Mouse (Mus musculus): ENCODE measurements around the gene Ogdh. TPM values are rescaled to one million over a fixed set of nuclear protein-coding genes. Genes with fewer than 3 reads are reported as not detected.
"Not testable (repeated sequence)": the region's sequence is repeated elsewhere in the genome, so short reads cannot be mapped to it uniquely, and the experiment has no call there.

The Ogdh gene
- polyA plus RNA-seq, 1 experiment from 2014 or later, result 187 TPM

- WGBS, result 92% methylated on average over 11 of the region's 11 CpGs
Measured at GRCm38 (mm10) chr11:6348681-6349200, 57.3 kb downstream of the Ogdh start.

GRCm38 (mm10) chr11:6349586-6349985 lies 58.2 kb downstream of the Ogdh start:
- 92% methylated on average over 5 of the region's 5 CpGs for WGBS
- DNase-seq (ENCODE audit: low spot score), result no peak
- Histone ChIP-seq H3K27me3 (ENCODE audit: insufficient read depth, poor library complexity, severe bottlenecking) (no peaks in the 10 kb centered on the region), H3K27ac (no peak overlapping the region), H3K4me1 (no peaks in the 10 kb centered on the region), H3K4me3 (no peak overlapping the region), H3K9me3 (no peaks in the 10 kb centered on the region), H3K36me3 (peaks cover 94% of the 10 kb centered on the region)

More at GRCm38 (mm10) chr11:6348681-6349200, 57.3 kb downstream of the Ogdh start:
- no peaks in the 10 kb centered on the region for H3K9me3 ChIP-seq
- no peak overlapping the region for H3K4me3 ChIP-seq
- H3K27ac ChIP-seq, result no peak overlapping the region
- no peaks in the 10 kb centered on the region for H3K4me1 ChIP-seq
- H3K36me3 ChIP-seq, result peaks cover 94% of the 10 kb centered on the region
- DNase-seq (ENCODE audit: low spot score), result no peak
- no peaks in the 10 kb centered on the region for H3K27me3 ChIP-seq (ENCODE audit: insufficient read depth, poor library complexity, severe bottlenecking)

- H3K27me3 ChIP-seq (ENCODE audit: insufficient read depth, poor library complexity, severe bottlenecking), result no peaks in the 10 kb centered on the region
- DNase-seq (ENCODE audit: low spot score), result no peak
- H3K36me3 ChIP-seq, result peaks cover 71% of the 10 kb centered on the region
- no peaks in the 10 kb centered on the region for H3K4me1 ChIP-seq
- H3K9me3 ChIP-seq, result no peaks in the 10 kb centered on the region
- H3K27ac ChIP-seq, result no peak overlapping the region
- H3K4me3 ChIP-seq, result no peak overlapping the region
- 89% methylated on average over 4 of the region's 4 CpGs for WGBS
Measured at GRCm38 (mm10) chr11:6355106-6355505, 63.7 kb downstream of the Ogdh start.

GRCm38 (mm10) chr11:6364581-6365275 lies 73.3 kb downstream of the Ogdh start:
- no peak for DNase-seq (ENCODE audit: low spot score)
- Histone ChIP-seq H3K4me1 (no peaks in the 10 kb centered on the region), H3K9me3 (no peaks in the 10 kb centered on the region), H3K36me3 (no peaks in the 10 kb centered on the region), H3K27me3 (ENCODE audit: insufficient read depth, poor library complexity, severe bottlenecking) (no peaks in the 10 kb centered on the region), H3K27ac (no peak overlapping the region), H3K4me3 (no peak overlapping the region)
- 88% methylated on average over 9 of the region's 9 CpGs for WGBS

- Histone ChIP-seq H3K36me3 (no peaks in the 10 kb centered on the region), H3K4me1 (no peaks in the 10 kb centered on the region), H3K4me3 (no peak overlapping the region), H3K27ac (peak overlapping the region; percentile 67; the same call in 1 of the 2 replicates), H3K9me3 (no peaks in the 10 kb centered on the region), H3K27me3 (ENCODE audit: insufficient read depth, poor library complexity, severe bottlenecking) (no peaks in the 10 kb centered on the region)
- peak; percentile 92 for DNase-seq (ENCODE audit: low spot score)
- WGBS, result 18% methylated on average over 11 of the region's 11 CpGs
Measured at GRCm38 (mm10) chr11:6365885-6366284, 74.5 kb downstream of the Ogdh start.

- Histone ChIP-seq H3K4me3 (no peak overlapping the region), H3K4me1 (no peaks in the 10 kb centered on the region), H3K36me3 (no peaks in the 10 kb centered on the region), H3K27ac (peak overlapping the region; percentile 67; the same call in 1 of the 2 replicates), H3K27me3 (ENCODE audit: insufficient read depth, poor library complexity, severe bottlenecking) (no peaks in the 10 kb centered on the region), H3K9me3 (no peaks in the 10 kb centered on the region)
- 74% methylated on average over 6 of the region's 6 CpGs for WGBS
- DNase-seq (ENCODE audit: low spot score), result no peak
Measured at GRCm38 (mm10) chr11:6366434-6366833, 75.0 kb downstream of the Ogdh start.

- DNase-seq (ENCODE audit: low spot score), result no peak
Measured at GRCm38 (mm10) chr11:6367156-6367555, 75.7 kb downstream of the Ogdh start.

GRCm38 (mm10) chr11:6367986-6368385 lies 76.6 kb downstream of the Ogdh start:
- WGBS, result 85% methylated on average over 5 of the region's 5 CpGs
- H3K4me1 ChIP-seq; H3K4me3 ChIP-seq; H3K27me3 ChIP-seq (ENCODE audit: insufficient read depth, poor library complexity, severe bottlenecking); DNase-seq (ENCODE audit: low spot score); H3K36me3 ChIP-seq; H3K27ac ChIP-seq; H3K9me3 ChIP-seq: not testable (repeated sequence)

More at GRCm38 (mm10) chr11:6367156-6367555, 75.7 kb downstream of the Ogdh start:
- no peaks in the 10 kb centered on the region for H3K9me3 ChIP-seq
- H3K4me3 ChIP-seq, result no peak overlapping the region
- H3K27ac ChIP-seq, result no peak overlapping the region
- 75% methylated on average over 4 of the region's 4 CpGs for WGBS
- no peaks in the 10 kb centered on the region for H3K4me1 ChIP-seq
- no peaks in the 10 kb centered on the region for H3K27me3 ChIP-seq (ENCODE audit: insufficient read depth, poor library complexity, severe bottlenecking)
- no peaks in the 10 kb centered on the region for H3K36me3 ChIP-seq

- Histone ChIP-seq H3K27ac (no peak overlapping the region), H3K4me3 (no peak overlapping the region), H3K36me3 (no peaks in the 10 kb centered on the region), H3K27me3 (ENCODE audit: insufficient read depth, poor library complexity, severe bottlenecking) (no peaks in the 10 kb centered on the region), H3K4me1 (no peaks in the 10 kb centered on the region), H3K9me3 (no peaks in the 10 kb centered on the region)
- 85% methylated on average over 11 of the region's 11 CpGs for WGBS
- no peak for DNase-seq (ENCODE audit: low spot score)
Measured at GRCm38 (mm10) chr11:6371376-6372155, 80.1 kb downstream of the Ogdh start.

GRCm38 (mm10) chr11:6372784-6373183 lies 81.4 kb downstream of the Ogdh start:
- Histone ChIP-seq H3K27me3 (ENCODE audit: insufficient read depth, poor library complexity, severe bottlenecking) (no peaks in the 10 kb centered on the region), H3K36me3 (no peaks in the 10 kb centered on the region), H3K4me1 (no peaks in the 10 kb centered on the region), H3K4me3 (no peak overlapping the region), H3K9me3 (no peaks in the 10 kb centered on the region), H3K27ac (no peak overlapping the region)
- WGBS, result 89% methylated on average over 9 of the region's 9 CpGs
- DNase-seq (ENCODE audit: low spot score), result no peak

GRCm38 (mm10) chr11:6380916-6381315 lies 89.5 kb downstream of the Ogdh start:
- H3K4me1 ChIP-seq, result no peaks in the 10 kb centered on the region
- H3K9me3 ChIP-seq, result no peaks in the 10 kb centered on the region
- H3K36me3 ChIP-seq, result no peaks in the 10 kb centered on the region
- H3K4me3 ChIP-seq, result no peak overlapping the region
- H3K27me3 ChIP-seq (ENCODE audit: insufficient read depth, poor library complexity, severe bottlenecking), result no peaks in the 10 kb centered on the region
- no peak for DNase-seq (ENCODE audit: low spot score)
- no peak overlapping the region for H3K27ac ChIP-seq
- WGBS, result 79% methylated on average over 6 of the region's 6 CpGs

- no peak for DNase-seq (ENCODE audit: low spot score)
- Histone ChIP-seq H3K27ac (peak overlapping the region; percentile 90; the same call in 1 of the 2 replicates), H3K4me1 (peaks cover 19% of the 10 kb centered on the region), H3K36me3 (peaks cover 17% of the 10 kb centered on the region), H3K9me3 (no peaks in the 10 kb centered on the region), H3K27me3 (ENCODE audit: insufficient read depth, poor library complexity, severe bottlenecking) (no peaks in the 10 kb centered on the region), H3K4me3 (peak overlapping the region; percentile 87)
- WGBS, result 90% methylated on average over 6 of the region's 6 CpGs
Measured at GRCm38 (mm10) chr11:6388126-6388725, 96.8 kb downstream of the Ogdh start.
